Mouse (Mus musculus) liver, adult 2 months (tissue): Measurements from ENCODE around the gene Gm45062. TPM values are rescaled to one million over a fixed set of nuclear protein-coding genes. Genes with fewer than 3 reads are reported as not detected.
"Not testable (repeated sequence)": the region's sequence is repeated elsewhere in the genome, so short reads cannot be mapped to it uniquely, and the experiment has no call there.

Experiments used
- DNase-seq: peaks from one replicate; pipeline ENCODE4 v3.0.0-alpha.2; 2011; ENCODE audit warnings: low read depth, low spot score; ENCODE audit errors: extremely low read depth
- H3K27ac ChIP-seq: fragments of 200-500 bp; replicated peaks from 2 replicates; pipeline ENCODE4 v1.5.1; 2012; ENCODE audit warnings: low read depth, mild to moderate bottlenecking, control low read depth, inconsistent platforms, low read length; ENCODE audit not compliant: insufficient read depth
- H3K27me3 ChIP-seq: fragments of 200-500 bp; 2 replicates; pipeline ENCODE4 v1.6.1; 2012; ENCODE audit warnings: mild to moderate bottlenecking, moderate library complexity, low read length, inconsistent platforms; ENCODE audit not compliant: control insufficient read depth, insufficient read depth
- H3K36me3 ChIP-seq: fragments of 200-500 bp; 2 replicates; pipeline ENCODE4 v1.6.1; 2012; ENCODE audit warnings: low read length, inconsistent platforms; ENCODE audit not compliant: control insufficient read depth, insufficient read depth
- H3K4me1 ChIP-seq: fragments of 200-500 bp; 2 replicates; pipeline ENCODE4 v1.6.1; 2011; ENCODE audit warnings: low read length; ENCODE audit not compliant: control insufficient read depth, insufficient read depth
- H3K4me3 ChIP-seq: fragments of 200-500 bp; 2 replicates; pipeline ENCODE4 v1.5.1; 2011; ENCODE audit warnings: low read depth, mild to moderate bottlenecking, control low read depth, low read length, moderate library complexity; ENCODE audit not compliant: insufficient read depth
- H3K79me2 ChIP-seq: fragments of 200-500 bp; 2 replicates; pipeline ENCODE4 v1.6.1; 2012; ENCODE audit warnings: inconsistent platforms, mild to moderate bottlenecking, low read length, moderate library complexity; ENCODE audit not compliant: control insufficient read depth, insufficient read depth
- H3K9ac ChIP-seq: fragments of 200-500 bp; 2 replicates; pipeline ENCODE4 v1.6.1; 2012; ENCODE audit warnings: low read depth, mild to moderate bottlenecking, control low read depth, inconsistent platforms, low read length
- CTCF ChIP-seq: fragments of 200-500 bp; IDR thresholded peaks from 2 replicates; pipeline ENCODE4 v1.5.1; 2011; ENCODE audit warnings: low read depth, low read length, control low read depth
- POLR2A ChIP-seq: fragments of 200-500 bp; IDR thresholded peaks from 2 replicates; pipeline ENCODE4 v1.6.1; 2011; ENCODE audit warnings: low read length, control low read depth; ENCODE audit not compliant: insufficient read depth; ENCODE audit errors: extremely low read depth
- WGBS: fragments of 180-500 bp; shearing (Covaris S2); methylation state at CpG from one replicate; pipeline ENCODE4 v1.1.7; 2018; 5-methylcytosine and 5-hydroxymethylcytosine counted together
- polyA plus RNA-seq: library from polyadenylated mRNA; depleted of rRNA; stranded (reverse); fragments of >200 nt; gene quantifications from 2 replicates; pipeline ENCODE4 v1.2.3, GENCODE M21; 2012
- total RNA-seq: library from RNA; depleted of rRNA; stranded (reverse); fragments of >200 nt; gene quantifications from 2 replicates; pipeline ENCODE4 v1.2.3, GENCODE M21; 2014

Gm45062 gene
- total and polyA plus RNA-seq, 2 experiments, result 0.70 to 2.0 TPM

GRCm38 (mm10) chr6:8299066-8299863 lies 40.0 kb downstream of the Gm45062 start:
- TF ChIP-seq CTCF (no peak), POLR2A (no peak)
- no peaks in the 10 kb centered on the region for H3K4me1 ChIP-seq
- H3K27me3 ChIP-seq, result no peaks in the 10 kb centered on the region
- no peak overlapping the region for H3K4me3 ChIP-seq
- no peak for DNase-seq
- no peaks in the 10 kb centered on the region for H3K36me3 ChIP-seq
- H3K79me2 ChIP-seq, result no peaks in the 10 kb centered on the region
- no peak overlapping the region for H3K27ac ChIP-seq
- 81% methylated on average over 6 of the region's 6 CpGs for WGBS
- H3K9ac ChIP-seq, result no peak overlapping the region

- Histone ChIP-seq H3K4me3 (no peak overlapping the region), H3K9ac (no peak overlapping the region), H3K36me3 (no peaks in the 10 kb centered on the region), H3K27me3 (no peaks in the 10 kb centered on the region), H3K79me2 (no peaks in the 10 kb centered on the region), H3K4me1 (no peaks in the 10 kb centered on the region), H3K27ac (no peak overlapping the region)
- no peak for TF ChIP-seq CTCF
- no peak for DNase-seq
- WGBS, result 89% methylated on average over 6 of the region's 6 CpGs
Measured at GRCm38 (mm10) chr6:8307878-8308775, 48.9 kb downstream of the Gm45062 start.

DNA sequence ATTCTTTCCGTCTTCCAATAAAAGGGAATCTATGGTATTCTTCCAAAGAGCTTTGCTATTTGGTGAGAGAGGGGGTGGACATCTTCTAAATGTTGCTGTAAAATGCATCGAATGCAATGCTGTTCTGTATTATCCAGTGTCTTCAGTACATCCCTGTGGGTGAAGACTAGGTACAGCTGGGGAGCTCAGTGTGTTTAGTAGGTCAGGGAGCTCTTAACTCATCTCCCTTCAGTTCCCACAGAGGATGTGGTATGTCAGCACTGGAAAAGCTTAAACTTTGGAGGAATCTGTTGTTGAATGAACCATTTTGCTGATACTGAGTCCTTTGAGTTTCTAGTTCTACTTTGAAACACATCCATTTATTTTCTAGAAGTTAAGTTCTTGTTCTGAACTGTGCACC lies 53.3 kb downstream of the Gm45062 start:
- H3K79me2 ChIP-seq, result no peaks in the 10 kb centered on the region; the same call in 1 of the 2 replicates
- no peak for TF ChIP-seq POLR2A
- TF ChIP-seq CTCF, result no peak

DNA sequence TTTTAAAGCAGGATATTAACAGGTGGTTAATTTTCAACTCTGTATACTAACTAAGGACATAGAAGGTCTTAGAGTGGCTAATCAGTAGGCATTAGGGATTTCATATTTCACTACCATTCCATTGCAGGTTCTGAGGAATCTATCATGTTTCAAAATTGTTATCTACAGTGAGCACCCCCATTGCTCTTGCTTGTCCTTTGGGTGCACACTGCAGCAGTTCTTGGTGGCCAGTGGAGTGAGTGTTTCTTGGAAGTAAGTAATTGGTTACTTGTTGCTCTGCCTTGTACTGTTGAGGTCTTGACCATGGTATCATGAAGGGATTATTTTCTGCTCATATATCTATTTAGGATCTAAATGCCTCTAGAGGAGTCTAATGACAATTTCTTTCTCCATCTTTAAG lies 57.0 kb downstream of the Gm45062 start:
- no peak for DNase-seq
- Histone ChIP-seq H3K27ac (no peak overlapping the region), H3K79me2 (no peaks in the 10 kb centered on the region; the same call in 1 of the 2 replicates), H3K4me1 (no peaks in the 10 kb centered on the region), H3K27me3 (no peaks in the 10 kb centered on the region), H3K36me3 (no peaks in the 10 kb centered on the region), H3K4me3 (no peak overlapping the region), H3K9ac (no peak overlapping the region)
- TF ChIP-seq POLR2A (no peak), CTCF (no peak)

More for the DNA sequence above, 53.3 kb downstream of the Gm45062 start:
- 79% methylated on average over 2 of the region's 2 CpGs for WGBS
- no peaks in the 10 kb centered on the region for H3K36me3 ChIP-seq
- no peaks in the 10 kb centered on the region for H3K4me1 ChIP-seq
- H3K27ac ChIP-seq, result no peak overlapping the region
- no peak for DNase-seq
- no peak overlapping the region for H3K4me3 ChIP-seq
- H3K27me3 ChIP-seq, result no peaks in the 10 kb centered on the region
- no peak overlapping the region for H3K9ac ChIP-seq

- H3K27ac ChIP-seq, result no peak overlapping the region
- TF ChIP-seq POLR2A, result no peak
- no peak for TF ChIP-seq CTCF
- over 99% methylated on average over 2 of the region's 2 CpGs for WGBS
- no peaks in the 10 kb centered on the region for H3K36me3 ChIP-seq
- no peak overlapping the region for H3K4me3 ChIP-seq
- H3K79me2 ChIP-seq, result no peaks in the 10 kb centered on the region; the same call in 1 of the 2 replicates
- no peaks in the 10 kb centered on the region for H3K4me1 ChIP-seq
- H3K9ac ChIP-seq, result no peak overlapping the region
- DNase-seq, result no peak
- H3K27me3 ChIP-seq, result no peaks in the 10 kb centered on the region
Measured at GRCm38 (mm10) chr6:8319591-8319990, 60.3 kb downstream of the Gm45062 start.

GRCm38 (mm10) chr6:8331496-8331895 lies 72.2 kb downstream of the Gm45062 start:
- H3K4me3 ChIP-seq, H3K9ac ChIP-seq, H3K79me2 ChIP-seq, H3K27me3 ChIP-seq, H3K36me3 ChIP-seq, H3K27ac ChIP-seq, DNase-seq, H3K4me1 ChIP-seq: not testable (repeated sequence)
- 96% methylated on average over 3 of the region's 3 CpGs for WGBS
